Mouse (Mus musculus) ES-Bruce4 (cell line): ENCODE data around the gene Gfi1.

Source experiments
- CTCF ChIP-seq: IDR thresholded peaks from one replicate; pipeline ENCODE4 v1.8.1; 2011; ENCODE audit warnings: low read depth, low read length
- EP300 ChIP-seq: IDR thresholded peaks from 2 replicates; pipeline ENCODE4 v1.6.1; 2011; ENCODE audit warnings: low read depth, low read length; ENCODE audit not compliant: insufficient read depth
- POLR2A ChIP-seq: IDR thresholded peaks from one replicate; pipeline ENCODE4 v1.8.1; 2011; ENCODE audit warnings: low read length; ENCODE audit not compliant: insufficient read depth

GRCm38 (mm10) chr5:107724661-107725434, 988 bp downstream of the Gfi1 start:
- TF ChIP-seq POLR2A (no peak), CTCF (no peak), EP300 (no peak)
